Mouse (Mus musculus) frontal cortex, postnatal 10 days (tissue): ENCODE measurements at regions not wholly inside any gene's neighbourhood (a gene's known extent, or its start where the extent isn't known, plus 50 kb on each side); places are given as distances from the start of the nearest gene placed in this dataset.
"Not testable (repeated sequence)": the region's sequence is repeated elsewhere in the genome, so short reads cannot be mapped to it uniquely, and the experiment has no call there.

Experiments
- DNase-seq, 2 experiments: peaks; one replicate each; pipeline ENCODE4 v3.0.0; 2022; ENCODE audit warnings: low spot score in 2 of 2, mixed read lengths in 1 of 2

DNA sequence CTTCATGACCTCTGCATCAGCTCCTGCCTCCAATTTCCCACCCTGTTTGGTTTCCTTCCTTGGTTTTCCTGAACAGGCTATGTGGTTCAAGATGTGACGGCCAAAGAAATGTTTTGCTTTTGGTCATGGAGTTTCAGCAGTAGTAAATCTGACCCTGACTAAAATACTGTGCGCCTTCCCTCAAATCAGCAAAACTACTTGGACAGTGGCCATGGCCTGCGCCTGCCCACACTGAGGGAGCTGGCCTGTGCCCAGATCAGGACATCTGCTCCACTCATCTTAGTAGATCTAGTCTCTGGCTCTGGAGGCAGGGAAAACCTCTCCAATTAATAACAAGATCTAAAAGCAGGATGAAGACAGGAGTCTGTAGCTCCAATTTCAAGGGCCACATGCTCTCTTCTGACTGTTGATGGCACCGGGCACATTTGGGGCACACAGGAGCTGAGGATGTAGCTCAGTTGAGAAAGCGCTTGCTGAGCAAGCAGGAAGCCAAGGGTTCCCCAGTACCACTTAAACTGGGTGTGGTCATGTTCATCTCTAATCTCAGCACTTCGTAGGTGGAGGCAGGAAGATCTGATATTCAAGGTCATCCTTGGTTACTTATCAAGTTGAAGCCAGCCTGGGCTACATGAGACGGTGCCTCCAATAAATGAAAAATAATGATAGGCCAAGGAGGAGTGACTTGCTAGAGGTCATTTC is 96.6 kb upstream of the Mrps10 start:
- DNase-seq: no peak

DNA sequence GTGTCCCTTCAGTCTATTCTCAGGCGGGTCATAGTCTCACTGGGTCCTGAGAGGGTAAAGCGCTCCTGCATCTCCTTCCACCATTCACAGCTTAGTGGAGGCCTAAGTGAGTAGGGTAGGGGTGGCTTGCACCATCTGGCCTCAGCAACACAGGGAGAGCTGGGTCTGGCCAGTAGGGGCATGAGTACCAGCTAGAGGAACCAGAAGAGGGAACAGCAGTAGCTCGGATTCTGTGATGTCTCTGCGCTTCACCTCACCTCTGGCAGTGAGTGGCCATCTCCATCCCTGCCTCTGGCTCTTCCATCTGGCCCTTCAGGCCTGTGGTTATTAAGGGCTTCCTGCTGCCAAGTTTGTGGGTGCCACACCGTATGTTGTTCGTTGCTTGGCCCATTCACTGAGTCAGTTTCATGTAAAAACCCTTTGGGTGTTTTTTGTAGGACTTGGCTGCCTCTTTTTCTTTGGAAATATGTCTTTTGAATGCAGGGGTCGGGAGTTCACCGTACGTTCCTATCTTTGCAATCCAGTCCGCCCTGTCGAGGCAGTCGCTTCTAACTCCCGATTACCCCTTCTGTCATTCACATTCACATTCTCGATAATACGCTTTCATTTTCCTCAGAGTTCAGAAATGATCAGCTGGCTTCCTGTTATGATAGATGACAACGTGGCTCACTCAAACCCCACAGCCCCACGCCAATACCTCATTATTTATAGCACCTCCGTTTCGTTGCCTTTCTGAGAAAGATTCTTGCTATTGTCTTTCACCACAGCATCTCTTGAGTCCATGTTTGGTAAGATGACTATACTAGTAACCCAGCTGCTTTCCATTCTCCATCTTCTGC is 99.4 kb upstream of the Mrps10 start:
- DNase-seq: no peak

- DNase-seq: no peak
Observed at GRCm38 (mm10) chr17:47267843-47268242, 100.8 kb upstream of the Mrps10 start.

DNA sequence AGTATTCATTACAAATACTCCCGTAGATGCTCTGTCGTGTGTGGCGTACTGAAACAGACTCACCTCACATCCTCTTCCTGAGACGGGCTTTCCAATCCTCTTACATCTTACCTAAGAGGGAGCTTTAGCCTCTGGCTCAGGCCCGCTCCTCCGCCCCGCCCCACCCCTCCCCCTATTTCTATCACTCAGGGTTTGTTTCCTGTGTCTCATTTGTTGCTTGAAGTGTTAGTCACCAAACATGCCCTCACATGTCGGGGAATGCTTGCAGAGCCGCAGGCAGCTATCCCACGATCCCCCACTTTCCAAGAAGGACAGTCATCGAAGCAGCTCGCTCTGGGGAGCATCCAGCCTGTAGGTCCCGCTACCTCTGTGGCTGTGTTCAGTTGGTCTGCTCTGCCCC is 101.6 kb upstream of the Mrps10 start:
- no peak for DNase-seq

GRCm38 (mm10) chr17:47266335-47266734 is 102.4 kb upstream of the Mrps10 start:
- DNase-seq: no peak

- DNase-seq: no peak
Observed at GRCm38 (mm10) chr17:47262986-47263385, 105.7 kb upstream of the Mrps10 start.

GRCm38 (mm10) chr17:47262141-47262540 is 106.5 kb upstream of the Mrps10 start:
- no peak for DNase-seq

DNA sequence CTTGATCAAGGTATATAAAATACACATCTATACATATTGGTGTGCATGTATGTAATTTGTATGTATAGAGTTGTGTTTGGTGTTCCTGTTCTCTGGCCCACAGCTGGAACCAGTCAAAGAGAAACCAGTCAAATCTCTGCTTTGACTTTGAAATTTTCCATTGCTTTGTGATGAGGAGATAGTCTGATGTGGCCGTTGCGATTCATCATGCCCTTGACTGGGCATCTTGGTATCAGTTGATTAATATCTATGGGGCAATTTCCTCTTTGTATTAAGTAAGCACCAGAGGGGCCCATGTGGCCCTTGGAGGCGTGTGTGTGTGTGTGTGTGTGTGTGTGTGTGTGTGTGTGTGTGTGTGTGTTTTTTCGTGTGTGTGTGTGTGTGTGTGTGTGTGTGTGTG is 107.7 kb upstream of the Mrps10 start:
- DNase-seq: no peak

- no peak for DNase-seq
Observed at GRCm38 (mm10) chr17:47258296-47258695, 110.4 kb upstream of the Mrps10 start.

GRCm38 (mm10) chr17:47255209-47255608 is 113.5 kb upstream of the Mrps10 start:
- no peak for DNase-seq

GRCm38 (mm10) chr17:47254026-47254425 is 114.7 kb upstream of the Mrps10 start:
- DNase-seq: no peak

DNA sequence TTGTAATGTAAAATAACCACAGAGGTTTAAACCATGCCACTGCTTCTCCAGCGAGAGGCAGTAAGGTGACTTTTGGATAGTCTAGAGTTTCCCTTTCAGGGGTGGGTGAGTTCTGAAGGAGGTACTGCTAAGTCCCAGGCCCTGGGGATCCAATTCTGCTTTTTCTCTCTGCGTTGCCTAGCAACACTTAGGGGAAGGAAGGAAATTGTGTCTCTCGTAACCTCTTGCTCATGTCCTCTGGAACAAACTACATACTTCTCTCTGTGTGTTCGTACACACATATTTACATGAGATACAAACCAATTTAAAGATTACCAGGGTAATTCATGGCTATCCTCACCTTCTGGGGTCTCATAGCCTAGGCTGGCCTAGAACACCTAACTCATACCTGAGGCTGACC is 118.7 kb upstream of the Mrps10 start:
- no peak for DNase-seq

- DNase-seq: no peak
Observed at GRCm38 (mm10) chr17:47249176-47249575, 119.5 kb upstream of the Mrps10 start.

- DNase-seq: no peak
Observed at GRCm38 (mm10) chr17:47248053-47248452, 120.6 kb upstream of the Mrps10 start.

- DNase-seq: no peak
Observed at GRCm38 (mm10) chr17:47247516-47247915, 121.2 kb upstream of the Mrps10 start.

DNA sequence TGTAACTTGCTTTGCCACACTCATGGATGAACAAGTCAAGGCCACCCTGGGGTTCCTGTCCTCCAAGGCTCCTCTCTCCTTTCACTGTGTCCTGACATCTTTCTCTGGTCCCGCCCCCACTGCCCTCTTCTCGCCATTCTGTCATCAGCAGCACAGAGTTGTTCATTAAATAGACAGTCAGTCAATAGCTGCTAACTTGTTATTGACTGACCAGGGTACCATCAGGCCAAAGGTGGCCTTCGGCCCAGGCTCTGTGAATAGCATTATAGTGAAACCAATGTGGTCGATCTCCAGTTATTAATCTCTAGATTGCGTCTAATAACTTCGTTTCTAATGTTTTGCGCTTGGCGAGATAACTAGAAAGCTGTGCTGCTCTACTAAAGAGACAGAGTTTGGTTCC is 122.1 kb upstream of the Mrps10 start:
- no peak for DNase-seq

DNA sequence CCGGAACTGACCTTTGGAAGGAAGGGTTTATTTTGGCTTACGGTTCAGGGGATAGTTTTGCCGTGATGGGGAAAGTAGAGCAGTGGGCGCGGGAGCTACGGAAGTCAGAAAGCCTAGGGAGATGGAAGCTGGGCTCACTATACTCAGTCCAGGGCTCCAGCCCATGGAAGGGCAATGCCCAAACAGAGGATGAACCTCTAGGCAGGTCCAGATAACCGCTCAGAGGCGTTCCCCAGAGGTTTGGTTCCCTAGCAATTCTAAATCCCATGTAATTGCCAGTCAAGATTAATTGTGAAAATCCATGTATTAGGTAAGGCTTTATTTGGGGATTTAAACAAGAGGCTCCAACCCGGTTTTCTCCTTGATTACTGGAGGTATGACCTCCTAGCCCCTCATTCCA is 123.1 kb upstream of the Mrps10 start:
- DNase-seq: no peak

DNA sequence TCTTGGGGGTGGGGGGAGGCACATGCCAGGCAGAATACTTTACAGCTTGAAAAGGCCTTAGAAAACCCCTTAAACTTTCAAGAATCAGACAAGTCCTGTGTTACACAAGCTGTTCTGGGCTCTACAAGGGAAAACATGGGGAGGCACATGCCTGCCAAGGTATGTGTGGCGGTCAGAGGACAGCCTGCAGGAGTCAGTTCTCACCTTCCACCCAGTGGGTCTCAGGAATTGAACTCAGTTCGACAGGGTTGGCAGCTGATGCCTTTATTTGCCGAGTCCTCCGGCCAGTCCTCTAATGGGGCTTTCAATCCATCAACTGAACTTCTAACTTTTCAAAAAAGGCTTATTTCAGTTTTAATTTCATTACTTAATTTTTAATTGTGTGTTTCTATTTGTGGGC is 129.6 kb upstream of the Mrps10 start:
- DNase-seq: no peak

DNA sequence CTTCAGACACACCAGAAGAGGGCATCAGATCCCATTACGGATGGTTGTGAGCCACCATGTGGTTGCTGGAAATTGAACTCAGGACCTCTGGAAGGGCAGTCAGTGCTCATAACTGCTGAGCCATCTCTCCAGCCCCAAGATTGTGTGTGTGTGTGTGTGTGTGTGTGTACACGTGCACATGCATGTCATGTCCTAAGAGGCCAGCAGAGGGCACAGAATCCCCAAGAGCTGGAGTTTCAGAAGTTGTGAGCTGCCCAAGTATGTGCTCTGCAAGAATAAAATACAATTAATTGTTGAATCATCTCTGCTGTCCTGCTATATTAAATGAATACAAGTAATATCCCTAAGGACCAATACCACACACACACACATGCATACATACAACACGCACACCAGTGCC is 130.8 kb upstream of the Mrps10 start:
- not testable (repeated sequence) for DNase-seq

GRCm38 (mm10) chr17:47234343-47234742 is 134.3 kb upstream of the Mrps10 start:
- DNase-seq: no peak

DNA sequence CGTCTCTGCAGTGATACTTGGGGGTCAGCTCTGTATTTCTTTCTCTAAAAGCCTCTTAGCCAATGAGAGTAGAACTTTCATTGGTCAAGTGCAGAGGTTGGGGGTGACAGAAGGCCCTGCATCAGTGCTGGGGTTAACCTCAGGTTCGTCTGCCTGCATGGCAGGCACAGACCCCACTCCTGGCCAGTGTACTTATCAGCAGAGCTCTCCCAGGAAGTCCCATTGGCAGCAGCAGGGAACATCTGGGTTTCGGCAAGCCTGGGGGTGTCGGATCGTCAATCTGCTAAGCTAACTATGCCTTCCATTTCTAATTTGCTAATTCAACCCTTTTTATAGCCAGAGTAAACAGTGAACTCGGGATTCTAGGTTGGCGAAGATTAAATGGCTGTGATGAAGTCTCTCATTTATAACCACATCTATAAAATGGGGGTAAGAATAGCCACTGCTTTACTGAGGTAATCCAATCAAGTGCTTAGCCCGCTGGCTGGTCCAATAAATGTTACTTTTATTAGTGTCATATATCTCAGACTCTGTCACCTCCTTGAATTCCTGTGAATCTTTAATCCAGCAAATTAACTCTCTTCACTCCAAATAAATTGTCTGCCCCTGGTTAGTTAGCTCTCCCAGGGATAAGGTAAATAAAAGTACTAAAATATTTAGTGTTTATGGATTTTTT is 135.5 kb upstream of the Mrps10 start:
- DNase-seq: no peak

DNA sequence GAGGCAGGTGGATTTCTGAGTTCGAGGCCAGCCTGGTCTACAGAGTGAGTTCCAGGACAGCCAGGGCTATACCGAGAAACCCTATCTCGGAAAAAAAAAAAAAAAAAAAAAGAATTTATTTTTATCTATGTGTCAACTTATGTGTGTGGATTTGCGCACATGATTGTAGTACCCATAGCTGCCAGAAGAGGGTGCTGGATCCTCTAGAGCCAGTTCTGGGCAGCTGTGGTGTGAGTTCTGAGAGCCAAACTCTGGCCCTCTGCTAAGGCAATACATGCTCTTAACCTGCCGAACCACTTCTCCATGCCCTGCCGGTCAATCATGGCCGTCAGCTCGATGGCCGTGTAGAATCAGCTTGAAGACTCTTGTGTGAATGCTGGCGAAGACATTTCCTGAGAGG is 138.0 kb upstream of the Mrps10 start:
- no peak for DNase-seq

DNA sequence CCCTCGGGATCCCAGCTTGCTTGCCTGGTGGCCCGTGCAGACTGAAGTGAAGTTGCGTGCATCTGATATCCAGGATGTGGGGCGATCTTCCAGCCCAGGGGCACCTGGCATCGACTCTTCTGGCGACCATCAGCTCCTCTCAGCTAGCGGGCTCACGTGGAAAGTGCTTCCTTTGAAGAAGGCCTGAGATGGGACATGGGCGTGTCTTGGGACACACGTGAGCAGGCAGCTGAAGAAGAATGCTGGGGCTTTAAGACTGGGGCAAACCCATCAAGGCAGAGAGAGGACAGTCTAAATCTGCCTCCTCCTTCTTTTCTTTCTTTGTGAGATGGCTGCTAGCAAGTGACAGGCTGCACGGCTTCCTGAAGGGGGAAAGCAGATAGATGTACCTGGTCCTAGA is 142.3 kb upstream of the Mrps10 start:
- no peak for DNase-seq
